Mouse (Mus musculus) neural tube, embryonic 13.5 days (tissue): ENCODE measurements around the gene Fgf15. TPM values are rescaled to one million over a fixed set of nuclear protein-coding genes. Genes with fewer than 3 reads are reported as not detected.

ENCODE experiments used
- ATAC-seq: fragments of 200-750 bp; cut with Nextera tagmentation; 2 replicates; pipeline ENCODE4 v1.8.0; 2017; ENCODE audit warnings: low read depth, mild to moderate bottlenecking, moderate TSS enrichment, moderate library complexity
- H3K27ac ChIP-seq: fragments of 300-500 bp; sonication (generic); replicated peaks from 2 replicates; pipeline ENCODE4 v1.5.1; 2015; ENCODE audit warnings: moderate library complexity, mild to moderate bottlenecking, inconsistent platforms
- H3K27me3 ChIP-seq: fragments of 300-500 bp; sonication (generic); 2 replicates; pipeline ENCODE4 v1.6.1; 2015; ENCODE audit warnings: mild to moderate bottlenecking, inconsistent platforms
- H3K36me3 ChIP-seq: fragments of 300-500 bp; sonication (generic); 2 replicates; pipeline ENCODE4 v1.6.1; 2015; ENCODE audit warnings: mild to moderate bottlenecking, inconsistent platforms
- H3K4me1 ChIP-seq: fragments of 300-500 bp; sonication (generic); replicated peaks from 2 replicates; pipeline ENCODE4 v1.6.1; 2015; ENCODE audit warnings: inconsistent platforms
- H3K4me2 ChIP-seq: fragments of 300-500 bp; sonication (generic); 2 replicates; pipeline ENCODE4 v1.6.1; 2015; ENCODE audit warnings: inconsistent platforms, mild to moderate bottlenecking, moderate library complexity
- H3K4me3 ChIP-seq: fragments of 300-500 bp; sonication (generic); 2 replicates; pipeline ENCODE4 v1.5.1; 2015; ENCODE audit warnings: mild to moderate bottlenecking, inconsistent platforms
- H3K9ac ChIP-seq: fragments of 300-500 bp; sonication (generic); 2 replicates; pipeline ENCODE4 v1.6.1; 2015; ENCODE audit warnings: moderate library complexity, mild to moderate bottlenecking, inconsistent platforms
- H3K9me3 ChIP-seq: fragments of 300-500 bp; sonication (generic); 2 replicates; pipeline ENCODE4 v1.6.1; 2016; ENCODE audit warnings: inconsistent platforms
- WGBS: fragments of 180-500 bp; shearing (Covaris S2); methylation state at CpG from one replicate; pipeline ENCODE4 v1.1.7; 2015; 5-methylcytosine and 5-hydroxymethylcytosine counted together
- polyA plus RNA-seq: library from polyadenylated mRNA; unstranded; fragments of >200 nt; fragmentation: Nextera tagmentation; extraction: Ambion mirVana; gene quantifications from 2 replicates; pipeline ENCODE4 v1.2.1, GENCODE M21; 2015

Fgf15 gene
- 27.4 and 29.1 TPM in 2 replicates for polyA plus RNA-seq

- H3K4me3 ChIP-seq = peak within 1 kb of the TSS; percentile 46
- H3K4me2 ChIP-seq = peak within 1 kb of the TSS; percentile 80
- peaks cover 50% of the 10 kb centered on the region for H3K27me3 ChIP-seq
- ATAC-seq = 0 out of 2 replicates have a peak, but pooled peaks have one; percentile 14
- H3K9ac ChIP-seq = peak within 1 kb of the TSS; percentile 71
- H3K9me3 ChIP-seq = no peaks in the 10 kb centered on the region
- WGBS = under 1% methylated on average over 65 of the region's 65 CpGs
- peak within 1 kb of the TSS; percentile 83 for H3K27ac ChIP-seq
- H3K36me3 ChIP-seq = no peaks in the 10 kb centered on the region
- peaks cover 42% of the 10 kb centered on the region for H3K4me1 ChIP-seq
These were observed at the start of gene Fgf15 for GRCm38 (mm10) chr7:144896294-144897218. Gene Fgf15, plus strand, starts transcription at chr7:144896531.

- H3K4me3 ChIP-seq = no peak within 1 kb of the TSS
- no peaks in the 10 kb centered on the region for H3K36me3 ChIP-seq
- no peak within 1 kb of the TSS for H3K9ac ChIP-seq
- no peak for ATAC-seq
- H3K9me3 ChIP-seq = no peaks in the 10 kb centered on the region
- peaks cover 36% of the 10 kb centered on the region for H3K27me3 ChIP-seq
- H3K4me1 ChIP-seq = no peaks in the 10 kb centered on the region
- H3K4me2 ChIP-seq = no peak within 1 kb of the TSS
- no peak within 1 kb of the TSS for H3K27ac ChIP-seq
These were observed 49.3 kb upstream of the Fgf15 start, which contains the start of gene Fgf4 for GRCm38 (mm10) chr7:144847067-144847466. Gene Fgf4, plus strand, starts transcription at chr7:144847367.

GRCm38 (mm10) chr7:144851321-144851720 lies 45.0 kb upstream of the Fgf15 start:
- no peaks in the 10 kb centered on the region for H3K36me3 ChIP-seq
- H3K9me3 ChIP-seq = no peaks in the 10 kb centered on the region
- H3K4me1 ChIP-seq = no peaks in the 10 kb centered on the region
- H3K9ac ChIP-seq = no peak overlapping the region
- no peak for ATAC-seq
- peaks cover 24% of the 10 kb centered on the region for H3K27me3 ChIP-seq
- no peak overlapping the region for H3K4me3 ChIP-seq
- H3K27ac ChIP-seq = no peak overlapping the region
- 62% methylated on average over 3 of the region's 3 CpGs for WGBS
- no peak overlapping the region for H3K4me2 ChIP-seq

GRCm38 (mm10) chr7:144854966-144855365 lies 41.4 kb upstream of the Fgf15 start:
- Histone ChIP-seq H3K4me2 (no peak overlapping the region), H3K27me3 (peaks cover 44% of the 10 kb centered on the region), H3K4me3 (no peak overlapping the region), H3K27ac (no peak overlapping the region), H3K9me3 (no peaks in the 10 kb centered on the region), H3K9ac (no peak overlapping the region), H3K4me1 (no peaks in the 10 kb centered on the region), H3K36me3 (no peaks in the 10 kb centered on the region)
- no peak for ATAC-seq
- WGBS = 63% methylated on average over 3 of the region's 3 CpGs

- Histone ChIP-seq H3K9me3 (no peaks in the 10 kb centered on the region), H3K27ac (no peak overlapping the region), H3K27me3 (peaks cover 55% of the 10 kb centered on the region), H3K36me3 (no peaks in the 10 kb centered on the region), H3K4me2 (no peak overlapping the region), H3K4me1 (peaks cover 13% of the 10 kb centered on the region), H3K9ac (no peak overlapping the region), H3K4me3 (no peak overlapping the region)
- ATAC-seq = no peak
- 87% methylated on average over 7 of the region's 7 CpGs for WGBS
These were observed 39.2 kb upstream of the Fgf15 start for GRCm38 (mm10) chr7:144857158-144857557.

GRCm38 (mm10) chr7:144857826-144858342 lies 38.4 kb upstream of the Fgf15 start:
- Histone ChIP-seq H3K27me3 (peaks cover 63% of the 10 kb centered on the region), H3K4me1 (peaks cover 15% of the 10 kb centered on the region), H3K4me3 (no peak overlapping the region), H3K36me3 (no peaks in the 10 kb centered on the region), H3K4me2 (no peak overlapping the region), H3K9me3 (no peaks in the 10 kb centered on the region), H3K9ac (no peak overlapping the region), H3K27ac (no peak overlapping the region)
- no peak for ATAC-seq
- 62% methylated on average over 3 of the region's 3 CpGs for WGBS

- H3K9ac ChIP-seq = no peak overlapping the region
- 74% methylated on average over 1 of the region's 1 CpGs for WGBS
- no peaks in the 10 kb centered on the region for H3K36me3 ChIP-seq
- no peak overlapping the region for H3K4me2 ChIP-seq
- ATAC-seq = no peak
- H3K27me3 ChIP-seq = peaks cover 71% of the 10 kb centered on the region
- no peaks in the 10 kb centered on the region for H3K9me3 ChIP-seq
- no peak overlapping the region for H3K27ac ChIP-seq
- H3K4me3 ChIP-seq = no peak overlapping the region
- H3K4me1 ChIP-seq = peaks cover 15% of the 10 kb centered on the region
These were observed 37.6 kb upstream of the Fgf15 start for GRCm38 (mm10) chr7:144858702-144859101.

GRCm38 (mm10) chr7:144861056-144861768 lies 35.1 kb upstream of the Fgf15 start:
- H3K9me3 ChIP-seq = no peaks in the 10 kb centered on the region
- peaks cover 81% of the 10 kb centered on the region for H3K27me3 ChIP-seq
- ATAC-seq = no peak
- H3K36me3 ChIP-seq = no peaks in the 10 kb centered on the region
- WGBS = under 1% methylated on average over 65 of the region's 72 CpGs
- H3K4me1 ChIP-seq = peaks cover 15% of the 10 kb centered on the region
- no peak overlapping the region for H3K27ac ChIP-seq
- H3K9ac ChIP-seq = no peak overlapping the region
- peak overlapping the region; percentile 25 for H3K4me3 ChIP-seq
- peak overlapping the region; percentile 35 for H3K4me2 ChIP-seq

GRCm38 (mm10) chr7:144861769-144862070 lies 34.6 kb upstream of the Fgf15 start:
- no peak overlapping the region for H3K9ac ChIP-seq
- no peaks in the 10 kb centered on the region for H3K9me3 ChIP-seq
- WGBS = under 1% methylated on average over 28 of the region's 28 CpGs
- H3K4me3 ChIP-seq = peak overlapping the region; percentile 25
- H3K36me3 ChIP-seq = no peaks in the 10 kb centered on the region
- no peak for ATAC-seq
- peaks cover 86% of the 10 kb centered on the region for H3K27me3 ChIP-seq
- peak overlapping the region; percentile 35 for H3K4me2 ChIP-seq
- H3K4me1 ChIP-seq = peaks cover 15% of the 10 kb centered on the region
- H3K27ac ChIP-seq = no peak overlapping the region

- peak overlapping the region; percentile 35 for H3K4me2 ChIP-seq
- WGBS = under 1% methylated on average over 15 of the region's 15 CpGs
- H3K9ac ChIP-seq = no peak overlapping the region
- peaks cover 15% of the 10 kb centered on the region for H3K4me1 ChIP-seq
- H3K4me3 ChIP-seq = 0 out of 2 replicates have a peak overlapping the region, but pooled peaks have one; percentile 25
- peaks cover 90% of the 10 kb centered on the region for H3K27me3 ChIP-seq
- ATAC-seq = no peak
- H3K36me3 ChIP-seq = no peaks in the 10 kb centered on the region
- no peak overlapping the region for H3K27ac ChIP-seq
- no peaks in the 10 kb centered on the region for H3K9me3 ChIP-seq
These were observed 34.2 kb upstream of the Fgf15 start for GRCm38 (mm10) chr7:144862126-144862525.

- H3K4me3 ChIP-seq = no peak overlapping the region
- H3K4me1 ChIP-seq = peaks cover 15% of the 10 kb centered on the region
- 2% methylated on average over 18 of the region's 18 CpGs for WGBS
- H3K4me2 ChIP-seq = no peak overlapping the region
- no peak overlapping the region for H3K9ac ChIP-seq
- H3K36me3 ChIP-seq = no peaks in the 10 kb centered on the region
- ATAC-seq = no peak
- H3K27me3 ChIP-seq = peaks cover 96% of the 10 kb centered on the region
- H3K9me3 ChIP-seq = no peaks in the 10 kb centered on the region
- no peak overlapping the region for H3K27ac ChIP-seq
These were observed 33.6 kb upstream of the Fgf15 start for GRCm38 (mm10) chr7:144862712-144863111.

GRCm38 (mm10) chr7:144863196-144863595 lies 33.1 kb upstream of the Fgf15 start:
- Histone ChIP-seq H3K9me3 (no peaks in the 10 kb centered on the region), H3K9ac (no peak overlapping the region), H3K4me1 (peaks cover 15% of the 10 kb centered on the region), H3K36me3 (no peaks in the 10 kb centered on the region), H3K27ac (no peak overlapping the region), H3K4me2 (no peak overlapping the region), H3K27me3 (peaks cover 95% of the 10 kb centered on the region), H3K4me3 (no peak overlapping the region)
- ATAC-seq = no peak
- whole genome bisulfite sequencing = 2% methylated on average over 11 of the region's 11 CpGs
